Mouse (Mus musculus) heart, postnatal 10 days (tissue): ENCODE data around the gene Rpl10. TPM values are rescaled to one million over a fixed set of nuclear protein-coding genes. Genes with fewer than 3 reads are reported as not detected.

Experiments used
- DNase-seq, 2 experiments: peaks; one replicate each; pipeline ENCODE4 v3.0.0; 2021
- intact Hi-C: fragments of 180-260 bp; cut with DNase I; formaldehyde crosslinking; loops from one replicate; pipeline ENCODE4 v1.15.1; 2025
- total RNA-seq, 2 experiments: library from RNA; stranded (reverse); gene quantifications; 2 replicates each; pipeline ENCODE4 v1.2.3; 2021

Gene Rpl10
- 100 to 1,000 TPM; 247 to 291 TPM for total RNA-seq

GRCm38 (mm10) chrX:74270062-74270901, at the start of gene Rpl10:
Gene Rpl10 (plus strand): TSS chrX:74270812.
- intact Hi-C loops = loop anchor here (2.0 to 5.0 kb wide), 2 partner anchors 23 to 42 kb away; partner anchors contain the start of gene Fam50a
- peak; percentile 91 to 94 for DNase-seq

GRCm38 (mm10) chrX:74230038-74230437, 40.6 kb upstream of the Rpl10 start:
- intact Hi-C loops = no loop called here
- DNase-seq = no peak

GRCm38 (mm10) chrX:74233196-74233595, 37.4 kb upstream of the Rpl10 start:
- intact Hi-C loops = no loop called here
- DNase-seq = no peak

GRCm38 (mm10) chrX:74240332-74240731, 30.3 kb upstream of the Rpl10 start:
- no peak for DNase-seq
- intact Hi-C loops = loop anchor here (10.0 kb wide), 2 partner anchors 126 to 456 kb away; partner anchors contain the start of genes Idh3g and Ssr4

GRCm38 (mm10) chrX:74243396-74243795, 27.2 kb upstream of the Rpl10 start:
- intact Hi-C loops = loop anchor here (10.0 kb wide), 2 partner anchors 129 to 459 kb away; partner anchors contain the start of genes Idh3g and Ssr4
- peak; percentile 13 to 14 for DNase-seq

GRCm38 (mm10) chrX:74243807-74244206, 26.8 kb upstream of the Rpl10 start:
- DNase-seq = peak; percentile 28 to 38
- intact Hi-C loops = loop anchor here (10.0 kb wide), 2 partner anchors 129 to 459 kb away; partner anchors contain the start of genes Idh3g and Ssr4

- intact Hi-C loops = loop anchor here (1.0 to 10.0 kb wide), 4 partner anchors 130 to 460 kb away; partner anchors contain the start of genes Fam3a, Idh3g, Ikbkg and Ssr4
Observed at GRCm38 (mm10) chrX:74244614-74245083, 26.0 kb upstream of the Rpl10 start.

GRCm38 (mm10) chrX:74245107-74245506, 25.5 kb upstream of the Rpl10 start:
- DNase-seq = peak in 1 of 2 experiments; percentile 16
- intact Hi-C loops = loop anchor here (1.0 to 10.0 kb wide), 4 partner anchors 130 to 460 kb away; partner anchors contain the start of genes Fam3a, Idh3g, Ikbkg and Ssr4

More at GRCm38 (mm10) chrX:74244614-74245083, 26.0 kb upstream of the Rpl10 start:
- peak; percentile 67 to 76 for DNase-seq

- intact Hi-C loops = loop anchor here (1.0 to 10.0 kb wide), 5 partner anchors 25 to 461 kb away; partner anchors contain the start of genes Fam3a, Idh3g, Ikbkg and Rpl10
- DNase-seq = peak; percentile 89
Observed at GRCm38 (mm10) chrX:74245687-74246086, 24.9 kb upstream of the Rpl10 start.

GRCm38 (mm10) chrX:74246213-74246681, 24.4 kb upstream of the Rpl10 start:
- peak; percentile 87 to 90 for DNase-seq
- intact Hi-C loops = loop anchor here (2.0 to 10.0 kb wide), 4 partner anchors 25 to 461 kb away; partner anchors contain the start of genes Fam3a, Idh3g, Ikbkg and Rpl10

- intact Hi-C loops = loop anchor here (2.0 to 10.0 kb wide), 4 partner anchors 24 to 462 kb away; partner anchors contain the start of genes Fam3a, Idh3g, Ikbkg and Rpl10
- DNase-seq = no peak
Observed at GRCm38 (mm10) chrX:74246693-74247092, 23.9 kb upstream of the Rpl10 start.

- peak; percentile 69 to 79 for DNase-seq
- intact Hi-C loops = loop anchor here (1.0 to 10.0 kb wide), 5 partner anchors 34 to 464 kb away; partner anchors contain the start of genes Dnase1l1, Fam3a, Idh3g and Ikbkg
Observed at GRCm38 (mm10) chrX:74248651-74249050, 22.0 kb upstream of the Rpl10 start.

GRCm38 (mm10) chrX:74249615-74250014, 21.0 kb upstream of the Rpl10 start, which contains the start of gene Flna:
Gene Flna (minus strand): TSS chrX:74249820.
- peak; percentile 72 to 76 for DNase-seq
- intact Hi-C loops = loop anchor here (2.0 to 10.0 kb wide), 4 partner anchors 33 to 465 kb away; partner anchors contain the start of genes Dnase1l1, Fam3a, Idh3g and Ikbkg

- intact Hi-C loops = no loop called here
- DNase-seq = peak; percentile 91
Observed at GRCm38 (mm10) chrX:74254153-74254887, 16.3 kb upstream of the Rpl10 start, which contains the start of gene Emd. Gene Emd (plus strand): TSS chrX:74254687.

- intact Hi-C loops = no loop called here
- no peak for DNase-seq
Observed at GRCm38 (mm10) chrX:74254888-74255565, 15.6 kb upstream of the Rpl10 start.

- intact Hi-C loops = no loop called here
- no peak for DNase-seq
Observed at GRCm38 (mm10) chrX:74257746-74258145, 12.9 kb upstream of the Rpl10 start.

GRCm38 (mm10) chrX:74269736-74270061, 913 bp upstream of the Rpl10 start:
- no peak for DNase-seq
- intact Hi-C loops = loop anchor here (2.0 to 5.0 kb wide), 2 partner anchors 23 to 43 kb away; partner anchors contain the start of gene Fam50a

GRCm38 (mm10) chrX:74270902-74271551, 415 bp downstream of the Rpl10 start:
- intact Hi-C loops = loop anchor here (2.0 to 5.0 kb wide), 2 partner anchors 24 to 41 kb away; partner anchors contain the start of gene Fam50a
- DNase-seq = peak; percentile 39 to 51
